Mouse (Mus musculus): ENCODE measurements around the gene Slc4a11.
A peak's percentile ranks its signal among the peaks of the same experiment; 100 is the strongest.

Slc4a11 gene

GRCm38 (mm10) chr2:130634739-130635411 is 62.4 kb downstream of the Slc4a11 start:
- peak in 1 of 2 experiments; percentile 26 for DNase-seq (ENCODE audit: low read depth in 2 of 2, low spot score in 2 of 2)
